In the genomic region with DNA sequence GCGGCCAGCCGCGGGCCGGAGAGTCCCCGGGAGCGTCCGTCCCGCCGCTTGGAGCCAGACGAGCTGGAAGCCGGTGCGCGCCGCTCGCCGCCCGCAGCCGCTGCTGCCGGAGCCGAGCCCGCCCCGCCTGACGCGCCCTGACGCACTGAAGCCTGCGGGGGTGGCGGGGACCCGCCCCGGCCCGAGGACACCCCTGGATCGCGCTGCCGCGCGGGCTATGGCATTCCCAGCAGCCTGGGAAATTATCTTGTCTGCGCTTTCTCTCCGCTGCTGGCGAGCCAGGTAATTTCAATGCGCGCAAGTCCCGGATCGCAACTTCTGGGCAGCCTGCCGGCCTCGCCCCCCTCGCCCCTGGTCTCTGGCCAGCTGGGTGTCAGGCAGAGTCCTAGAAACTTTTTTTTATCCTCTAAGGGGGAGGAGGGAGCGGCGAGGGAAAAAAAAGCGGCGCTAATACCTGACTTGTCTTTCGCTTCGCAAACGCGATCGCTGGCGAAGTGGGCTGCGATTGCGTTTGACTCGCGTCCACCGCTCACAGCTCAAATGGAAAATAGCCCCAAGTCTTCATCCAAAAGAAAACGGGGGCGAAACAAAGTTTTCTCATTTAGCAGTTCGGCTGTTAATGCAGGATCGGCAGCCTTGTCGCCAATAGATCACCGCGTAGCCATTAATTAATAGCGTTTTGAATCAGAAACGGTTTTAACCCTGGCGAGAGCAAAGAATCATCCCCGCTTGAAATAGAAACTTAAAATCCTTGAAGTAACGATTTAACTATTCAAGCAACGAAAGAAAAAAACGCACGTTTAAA, we compare ENCODE assay signal across 9 mouse cellular contexts. TPM values are rescaled to one million over a fixed set of nuclear protein-coding genes. Genes with fewer than 3 reads are reported as not detected.
A peak's percentile ranks its signal among the peaks of the same experiment; 100 is the strongest.
DNase-seq lines count a peak whose midpoint lies in the region; ATAC-seq and TF ChIP-seq lines count a peak whose summit lies in the region.
"Had no signal": no experiment of that assay in that cellular context is flagged by ENCODE, and none has a peak within 500 bp of the region (broad histone marks: within the 10 kb centered on the region; RNA-seq: fewer than 3 reads in every experiment).

Gene Klf14 (minus strand): TSS at position 343 of the 805 bp plus-strand sequence.

- no peak for TF ChIP-seq CTCF in olfactory bulb, adult 2 months (IDR thresholded peaks at IDR 0.05; ENCODE audit: insufficient read depth, low read depth, low read length)

- intact Hi-C loops in heart, postnatal 14 days (cut with DNase I) = no loop called here

- under 1% methylated on average over 63 of the region's 75 CpGs for WGBS in embryonic facial prominence, embryonic 14.5 days
- 1% methylated on average over 75 of the region's 75 CpGs for WGBS in olfactory bulb, adult 2 months

- ATAC-seq in embryonic facial prominence, embryonic 14.5 days (ENCODE audit: low read depth) = peak; percentile 63; the same call in 1 of the 2 replicates

- peaks cover 60% of the 10 kb centered on the region for H3K27me3 ChIP-seq in embryonic facial prominence, embryonic 14.5 days (replicated peaks; ENCODE audit: control insufficient read depth, insufficient read depth, low read length)

- H3K4me2 ChIP-seq in embryonic facial prominence, embryonic 14.5 days (ENCODE audit: low read depth, low read length) = peak within 1 kb of the TSS; percentile 73

- peak within 1 kb of the TSS; percentile 70 for H3K27ac ChIP-seq in embryonic facial prominence, embryonic 14.5 days (replicated peaks; ENCODE audit: low read depth, low read length)
- no peak within 1 kb of the TSS for H3K27ac ChIP-seq in olfactory bulb, adult 2 months (ENCODE audit: insufficient read depth, low read depth, low read length)

- peak within 1 kb of the TSS; percentile 62 for H3K9ac ChIP-seq in embryonic facial prominence, embryonic 14.5 days (ENCODE audit: low read depth, low read length)

- no peaks in the 10 kb centered on the region for H3K4me1 ChIP-seq in embryonic facial prominence, embryonic 14.5 days (ENCODE audit: control insufficient read depth, insufficient read depth, low read length)
- H3K4me1 ChIP-seq in olfactory bulb, adult 2 months (ENCODE audit: control insufficient read depth, insufficient read depth, low read length) = no peaks in the 10 kb centered on the region

- DNase-seq in ovary, postnatal 10 days (ENCODE audit: low spot score) = peak; percentile 17
- DNase-seq in ovary, adult 18-20 months (ENCODE audit: low spot score) = no peak
- peak; percentile 73 for DNase-seq in embryonic facial prominence, embryonic 14.5 days (ENCODE audit: low spot score)
- peak; percentile 51 to 66 for DNase-seq in heart, postnatal 14 days
- peak; percentile 21 for DNase-seq in liver
- no peak for DNase-seq in frontal cortex, postnatal 36 days (ENCODE audit: low spot score in 2 of 2)
- no peak for DNase-seq in right cerebral cortex, adult 18-20 months

- no peaks in the 10 kb centered on the region; the same call in 1 of the 2 replicates for H3K36me3 ChIP-seq in embryonic facial prominence, embryonic 14.5 days (ENCODE audit: control insufficient read depth, insufficient read depth, low read length)

- TF ChIP-seq POLR2A in olfactory bulb, adult 2 months (IDR thresholded peaks at IDR 0.05; ENCODE audit: insufficient read depth, low read depth, low read length) = no peak

- H3K9me3 ChIP-seq in embryonic facial prominence, embryonic 14.5 days (ENCODE audit: control insufficient read depth, low read length) = peaks cover 40% of the 10 kb centered on the region

- peak within 1 kb of the TSS; percentile 61 for H3K4me3 ChIP-seq in embryonic facial prominence, embryonic 14.5 days (ENCODE audit: low read depth, low read length)
- H3K4me3 ChIP-seq in olfactory bulb, adult 2 months (ENCODE audit: insufficient read depth, low read depth, low read length) = peak within 1 kb of the TSS; percentile 37
- H3K4me3 ChIP-seq: myocyte had no signal

RNA-seq across cellular contexts. Expression of gene Klf14, which starts in this region (rescaled TPM):
- polyA plus RNA-seq in embryonic facial prominence, embryonic 14.5 days (2014; fragmentation: Nextera tagmentation; extraction: Ambion mirVana) = 15.0 and 18.6 TPM in 2 replicates
- under 1 TPM; 0.19 to 0.22 TPM for total RNA-seq in heart, postnatal 14 days (2021)
- polyA plus RNA-seq in olfactory bulb, adult 2 months (2012; ENCODE audit: insufficient read depth, insufficient read length, low replicate concordance, missing spikeins) = not detected in 2 replicates
- polyA plus RNA-seq: myocyte had no signal

Comparison
In these comparisons a context has a peak if more than half of its experiments do, and no peak if none do; other contexts are left out.
1. RNA of gene Klf14 (polyA plus RNA-seq): 15.0 to 18.6 TPM in embryonic facial prominence, embryonic 14.5 days; not detected in olfactory bulb, adult 2 months; every median in the first group is over 10 times any median in the second.
2. DNase-seq: peak in ovary, postnatal 10 days (single experiment), embryonic facial prominence, embryonic 14.5 days (single experiment) and liver (single experiment); none in ovary, adult 18-20 months (single experiment), frontal cortex, postnatal 36 days (0 of 2) and right cerebral cortex, adult 18-20 months (single experiment).
3. Peak in DNase-seq in heart, postnatal 14 days; RNA of the gene not detected or under 1 TPM.